Mouse (Mus musculus) heart, embryonic 12.5 days (tissue): ENCODE data around the gene Gpatch8. TPM values are rescaled to one million over a fixed set of nuclear protein-coding genes. Genes with fewer than 3 reads are reported as not detected.

Experiments
- ATAC-seq: fragments of 200-750 bp; cut with Nextera tagmentation; 2 replicates; pipeline ENCODE4 v1.8.0; 2017; ENCODE audit warnings: moderate TSS enrichment, moderate library complexity; ENCODE audit not compliant: insufficient number of reproducible peaks, low FRiP score
- H3K27ac ChIP-seq: fragments of 300-500 bp; sonication (generic); 2 replicates; pipeline ENCODE4 v1.5.1; 2016; ENCODE audit warnings: mild to moderate bottlenecking, moderate library complexity; ENCODE audit not compliant: poor library complexity, severe bottlenecking
- H3K27me3 ChIP-seq: fragments of 300-500 bp; sonication (generic); replicated peaks from 2 replicates; pipeline ENCODE4 v1.6.1; 2016; ENCODE audit warnings: mild to moderate bottlenecking, moderate library complexity
- H3K36me3 ChIP-seq: fragments of 300-500 bp; sonication (generic); 2 replicates; pipeline ENCODE4 v1.6.1; 2016; ENCODE audit warnings: mild to moderate bottlenecking, moderate library complexity
- H3K4me1 ChIP-seq: fragments of 300-500 bp; sonication (generic); replicated peaks from 2 replicates; pipeline ENCODE4 v1.6.1; 2016; ENCODE audit warnings: mild to moderate bottlenecking
- H3K4me2 ChIP-seq: fragments of 300-500 bp; sonication (generic); 2 replicates; pipeline ENCODE4 v1.6.1; 2016; ENCODE audit warnings: mild to moderate bottlenecking, moderate library complexity
- H3K4me3 ChIP-seq: fragments of 300-500 bp; sonication (generic); 2 replicates; pipeline ENCODE4 v1.5.1; 2016; ENCODE audit warnings: mild to moderate bottlenecking
- H3K9ac ChIP-seq: fragments of 300-500 bp; sonication (generic); 2 replicates; pipeline ENCODE4 v1.6.1; 2016; ENCODE audit warnings: mild to moderate bottlenecking, moderate library complexity
- H3K9me3 ChIP-seq: fragments of 300-500 bp; sonication (generic); replicated peaks from 2 replicates; pipeline ENCODE4 v1.6.1; 2016; ENCODE audit warnings: mild to moderate bottlenecking, moderate library complexity
- WGBS: fragments of 180-500 bp; shearing (Covaris S2); methylation state at CpG from one replicate; pipeline ENCODE4 v1.1.7; 2016; 5-methylcytosine and 5-hydroxymethylcytosine counted together
- polyA plus RNA-seq: library from polyadenylated mRNA; unstranded; fragments of >200 nt; fragmentation: Nextera tagmentation; extraction: Ambion mirVana; gene quantifications from 2 replicates; pipeline ENCODE4 v1.2.1, GENCODE M21; 2016

Gene Gpatch8
- polyA plus RNA-seq, 1 experiment from 2014 or later, result 38.9 TPM

DNA sequence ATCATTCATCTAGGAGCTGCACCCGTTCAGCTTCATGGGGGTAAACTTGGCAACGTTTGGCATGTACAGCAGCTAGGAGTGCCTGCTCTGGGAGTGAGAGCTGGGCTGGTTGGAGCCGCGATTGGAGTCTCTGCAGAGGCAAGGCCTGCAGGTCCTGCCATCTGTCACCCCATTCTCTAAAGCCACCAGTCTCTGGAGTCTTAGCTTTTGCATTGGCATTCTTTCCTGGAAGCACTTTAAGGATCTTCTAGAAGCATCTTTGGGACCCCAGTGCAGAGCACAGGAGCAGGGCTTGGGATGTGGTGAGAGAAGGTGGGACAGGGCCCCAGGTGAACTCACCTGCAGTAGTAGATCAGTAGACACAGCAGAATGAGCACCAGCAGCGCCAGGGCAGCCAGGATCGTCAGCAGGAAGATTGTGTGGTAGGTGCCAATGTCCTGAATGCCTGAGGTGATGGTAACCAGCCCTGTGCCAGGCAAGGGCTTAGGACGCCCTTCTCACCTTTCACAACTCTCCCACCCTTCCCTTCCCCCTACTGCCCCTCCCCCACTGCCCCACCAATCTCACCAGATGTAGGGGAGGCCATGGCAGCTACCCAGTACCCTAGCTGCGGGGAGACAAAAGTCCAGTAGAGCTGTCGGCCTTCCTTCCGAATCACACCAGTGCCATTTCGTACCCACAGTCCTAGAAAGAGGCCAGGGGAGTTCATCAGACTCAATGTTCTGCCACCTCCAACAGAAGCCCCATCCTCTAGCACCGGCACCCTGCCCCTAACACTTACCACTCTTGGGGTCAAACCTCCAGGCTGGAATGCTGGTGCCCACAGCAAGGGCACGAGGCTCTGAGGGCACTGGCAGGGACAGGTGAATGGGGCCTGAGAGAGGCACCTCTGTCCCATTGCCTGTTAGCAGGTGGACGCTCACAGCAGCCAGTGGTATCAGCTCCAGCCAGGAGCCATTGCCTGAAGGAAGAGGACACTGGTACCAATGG lies 116.8 kb downstream of the Gpatch8 start:
- no peak for ATAC-seq
- Histone ChIP-seq H3K36me3 (peaks cover 71% of the 10 kb centered on the region), H3K27me3 (peaks cover 8% of the 10 kb centered on the region; the same call in 1 of the 2 replicates), H3K4me1 (peaks cover 24% of the 10 kb centered on the region), H3K9ac (no peak overlapping the region), H3K4me3 (no peak overlapping the region), H3K4me2 (peak overlapping the region; percentile 93), H3K9me3 (no peaks in the 10 kb centered on the region), H3K27ac (no peak overlapping the region)
- 73% methylated on average over 14 of the region's 14 CpGs for WGBS

DNA sequence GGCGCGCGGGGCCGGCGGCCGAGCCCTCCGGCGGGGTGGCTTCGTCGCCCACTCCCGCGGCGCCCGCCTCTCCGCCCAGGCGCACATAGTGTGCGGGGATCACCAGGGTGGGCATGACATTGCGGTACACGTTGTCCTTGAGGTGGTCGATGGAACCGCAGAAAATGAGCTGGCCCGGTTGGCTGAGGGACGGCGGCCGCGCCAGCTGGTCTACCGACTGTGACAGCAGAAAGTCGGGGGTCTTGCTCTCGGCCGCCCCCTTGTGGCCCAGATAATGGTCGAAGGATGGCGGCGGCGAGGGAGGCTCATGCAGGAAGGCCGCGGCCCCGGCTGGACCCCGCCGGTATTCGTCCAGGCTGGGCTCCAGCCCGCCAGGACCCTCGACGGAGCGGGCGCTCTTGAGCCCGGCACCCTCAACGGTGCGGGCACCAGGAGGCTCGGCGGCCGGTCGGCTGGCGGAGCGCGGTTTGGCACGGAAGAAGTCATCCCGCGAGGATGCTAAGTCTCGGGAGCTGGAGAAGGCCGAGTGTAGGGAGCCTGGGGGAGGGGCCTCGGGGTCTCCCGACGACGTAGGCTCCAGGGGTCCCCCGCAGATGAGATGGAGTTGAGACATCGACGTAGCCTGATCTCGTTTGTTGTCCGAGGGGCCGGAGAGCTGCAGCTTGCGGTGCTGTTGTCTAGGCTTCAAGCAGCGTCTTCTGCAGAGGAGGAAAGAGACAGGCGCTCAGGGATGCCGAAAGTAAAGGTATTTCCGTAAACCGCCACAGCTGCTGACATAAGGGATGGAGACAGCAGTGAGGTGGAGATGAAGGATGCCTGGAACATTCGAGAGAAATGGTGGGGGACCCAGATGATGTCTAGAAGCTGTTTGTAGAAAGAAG lies 117.7 kb downstream of the Gpatch8 start:
- WGBS, result 10% methylated on average over 70 of the region's 77 CpGs

DNA sequence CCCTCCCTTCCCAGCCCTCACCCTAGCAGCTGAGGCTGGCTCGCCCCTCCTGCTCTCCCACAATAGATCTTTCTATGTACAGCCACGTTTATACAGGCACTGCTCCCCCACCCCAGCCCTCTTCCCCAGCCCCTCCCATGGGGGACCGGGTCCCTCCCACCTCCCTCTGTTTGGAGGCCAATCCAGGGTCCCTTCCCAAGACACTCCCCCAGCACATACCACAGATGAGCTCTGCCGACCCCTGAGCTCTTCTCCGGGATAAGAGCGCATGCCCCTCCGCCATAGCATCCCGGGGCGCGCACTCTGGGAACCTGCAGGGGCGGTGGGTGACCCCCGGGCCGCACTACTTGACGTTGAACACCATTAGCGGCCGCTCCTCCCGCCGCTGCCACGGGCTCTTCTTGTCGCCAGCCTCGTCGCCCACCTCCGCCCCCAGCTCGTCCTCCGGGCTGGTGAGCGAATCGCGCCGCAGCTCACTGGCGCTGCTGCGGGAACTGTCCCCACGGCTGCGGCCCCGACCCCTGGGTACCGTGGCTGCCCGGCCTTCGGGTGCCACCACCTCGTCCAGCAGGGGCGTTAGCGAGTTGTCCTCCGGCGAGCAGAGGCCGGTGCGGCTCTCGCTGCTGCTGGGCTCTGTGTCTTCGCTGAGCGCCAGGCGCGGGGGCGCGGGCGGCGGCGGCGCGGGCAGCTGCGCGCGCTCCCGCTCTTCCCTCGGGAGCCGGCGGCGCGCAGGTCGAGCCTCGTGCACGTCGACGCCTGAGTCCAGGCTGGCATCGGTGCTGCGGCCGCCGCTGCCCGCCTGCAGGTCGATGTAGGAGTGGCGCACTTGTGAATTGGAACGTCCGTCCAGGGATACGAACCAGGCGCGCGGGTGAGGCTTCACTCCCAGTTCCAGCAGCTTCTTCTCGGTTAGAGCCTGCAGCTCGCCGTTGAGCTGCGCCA lies 118.8 kb downstream of the Gpatch8 start:
- Histone ChIP-seq H3K4me2 (peak overlapping the region; percentile 93), H3K9ac (peak overlapping the region; percentile 71), H3K27ac (peak overlapping the region; percentile 14), H3K4me3 (peak overlapping the region; percentile 54), H3K4me1 (peaks cover 20% of the 10 kb centered on the region), H3K27me3 (peaks cover 8% of the 10 kb centered on the region; the same call in 1 of the 2 replicates), H3K36me3 (peaks cover 72% of the 10 kb centered on the region), H3K9me3 (no peaks in the 10 kb centered on the region)
- 9% methylated on average over 87 of the region's 87 CpGs for WGBS
- 0 out of 2 replicates have a peak, but pooled peaks have one; percentile 22 for ATAC-seq

More for the DNA sequence above, 117.7 kb downstream of the Gpatch8 start:
- H3K9me3 ChIP-seq, result no peaks in the 10 kb centered on the region
- H3K9ac ChIP-seq, result peak overlapping the region; percentile 71
- peak overlapping the region; percentile 93 for H3K4me2 ChIP-seq
- H3K27ac ChIP-seq, result 0 out of 2 replicates have a peak overlapping the region, but pooled peaks have one; percentile 14
- H3K36me3 ChIP-seq, result peaks cover 72% of the 10 kb centered on the region
- peaks cover 15% of the 10 kb centered on the region for H3K4me1 ChIP-seq
- peak; percentile 23 for ATAC-seq
- H3K4me3 ChIP-seq, result peak overlapping the region; percentile 54
- H3K27me3 ChIP-seq, result peaks cover 8% of the 10 kb centered on the region; the same call in 1 of the 2 replicates

DNA sequence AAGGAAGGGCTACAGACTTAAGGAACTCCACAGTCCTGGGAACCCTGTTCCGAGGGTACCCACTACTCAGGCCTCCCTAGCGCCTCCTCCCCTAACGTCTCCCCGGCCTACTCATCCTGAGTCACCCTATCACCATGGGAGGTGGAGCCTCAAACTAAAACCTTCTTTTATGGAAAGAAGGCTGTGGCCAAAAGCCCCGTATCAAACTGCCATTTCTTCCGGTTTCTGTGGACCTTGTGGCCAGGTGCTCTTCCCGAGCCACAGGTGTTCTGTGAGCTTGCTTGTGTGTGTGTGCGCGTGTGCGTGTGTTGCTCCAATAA lies 119.8 kb downstream of the Gpatch8 start:
- Histone ChIP-seq H3K9ac (no peak overlapping the region), H3K27ac (no peak overlapping the region), H3K27me3 (peaks cover 8% of the 10 kb centered on the region; the same call in 1 of the 2 replicates), H3K4me2 (no peak overlapping the region), H3K4me3 (no peak overlapping the region), H3K36me3 (peaks cover 64% of the 10 kb centered on the region), H3K4me1 (peaks cover 27% of the 10 kb centered on the region), H3K9me3 (no peaks in the 10 kb centered on the region)
- ATAC-seq, result no peak
- 82% methylated on average over 10 of the region's 10 CpGs for WGBS

DNA sequence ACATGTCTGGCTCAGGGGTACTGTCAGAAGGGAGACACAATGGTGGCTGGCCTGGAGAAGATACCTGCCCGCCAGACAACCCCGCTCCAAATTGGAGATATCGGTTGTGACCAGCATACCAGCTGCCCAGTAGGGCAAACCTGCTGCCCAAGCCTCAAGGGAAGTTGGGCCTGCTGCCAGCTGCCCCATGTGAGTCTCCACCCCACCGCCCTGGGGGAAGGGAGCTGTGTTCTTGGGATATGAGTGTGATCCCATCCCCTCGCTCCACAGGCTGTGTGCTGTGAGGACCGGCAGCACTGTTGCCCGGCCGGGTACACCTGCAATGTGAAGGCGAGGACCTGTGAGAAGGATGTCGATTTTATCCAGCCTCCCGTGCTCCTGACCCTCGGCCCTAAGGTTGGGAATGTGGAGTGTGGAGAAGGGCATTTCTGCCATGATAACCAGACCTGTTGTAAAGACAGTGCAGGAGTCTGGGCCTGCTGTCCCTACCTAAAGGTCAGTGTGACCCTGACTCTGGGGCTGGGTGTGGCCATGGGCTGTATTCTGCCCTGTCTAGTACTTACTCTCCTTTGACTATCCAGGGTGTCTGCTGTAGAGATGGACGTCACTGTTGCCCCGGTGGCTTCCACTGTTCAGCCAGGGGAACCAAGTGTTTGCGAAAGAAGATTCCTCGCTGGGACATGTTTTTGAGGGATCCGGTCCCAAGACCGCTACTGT lies 120.3 kb downstream of the Gpatch8 start:
- H3K27me3 ChIP-seq, result peaks cover 8% of the 10 kb centered on the region; the same call in 1 of the 2 replicates
- H3K4me1 ChIP-seq, result peaks cover 31% of the 10 kb centered on the region
- H3K9me3 ChIP-seq, result no peaks in the 10 kb centered on the region
- H3K4me3 ChIP-seq, result no peak overlapping the region
- H3K27ac ChIP-seq, result no peak overlapping the region
- H3K36me3 ChIP-seq, result peaks cover 59% of the 10 kb centered on the region
- WGBS, result 88% methylated on average over 18 of the region's 18 CpGs
- H3K4me2 ChIP-seq, result no peak overlapping the region
- ATAC-seq, result no peak
- no peak overlapping the region for H3K9ac ChIP-seq

DNA sequence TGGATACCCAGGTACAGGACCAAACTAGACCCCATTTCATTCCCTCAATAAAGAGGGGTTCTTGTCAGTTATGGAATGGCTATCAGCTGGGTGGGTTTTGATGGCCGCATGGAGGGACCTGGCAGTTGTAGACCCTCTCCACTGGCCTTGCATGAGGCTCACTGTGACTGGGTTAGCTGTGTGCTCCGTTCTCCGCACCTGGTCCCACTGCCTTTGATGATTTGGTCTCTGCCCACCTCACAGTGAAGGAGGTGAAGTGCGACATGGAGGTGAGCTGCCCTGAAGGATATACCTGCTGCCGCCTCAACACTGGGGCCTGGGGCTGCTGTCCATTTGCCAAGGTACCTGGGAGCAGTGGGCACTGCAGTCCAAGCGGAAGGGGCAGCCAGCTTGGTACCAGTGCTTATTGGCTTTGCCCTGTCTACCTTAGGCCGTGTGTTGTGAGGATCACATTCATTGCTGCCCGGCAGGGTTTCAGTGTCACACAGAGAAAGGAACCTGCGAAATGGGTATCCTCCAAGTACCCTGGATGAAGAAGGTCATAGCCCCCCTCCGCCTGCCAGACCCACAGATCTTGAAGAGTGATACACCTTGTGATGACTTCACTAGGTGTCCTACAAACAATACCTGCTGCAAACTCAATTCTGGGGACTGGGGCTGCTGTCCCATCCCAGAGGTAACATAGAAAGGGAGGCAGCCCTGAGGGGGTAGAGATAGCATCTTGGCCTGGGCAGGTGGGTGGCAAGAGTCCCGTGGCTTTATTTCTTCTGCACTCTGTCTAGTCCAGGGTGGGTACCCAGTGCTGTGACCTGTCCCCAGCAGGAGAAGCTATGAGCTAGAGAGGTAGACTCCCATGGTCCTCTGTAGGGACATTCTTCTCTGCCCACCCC lies 121.1 kb downstream of the Gpatch8 start:
- no peak for ATAC-seq
- no peak overlapping the region for H3K4me2 ChIP-seq
- no peak overlapping the region for H3K4me3 ChIP-seq
- peaks cover 50% of the 10 kb centered on the region for H3K36me3 ChIP-seq
- 85% methylated on average over 11 of the region's 11 CpGs for WGBS
- peaks cover 31% of the 10 kb centered on the region for H3K4me1 ChIP-seq
- H3K27ac ChIP-seq, result no peak overlapping the region
- H3K27me3 ChIP-seq, result peaks cover 8% of the 10 kb centered on the region; the same call in 1 of the 2 replicates
- H3K9ac ChIP-seq, result no peak overlapping the region
- H3K9me3 ChIP-seq, result no peaks in the 10 kb centered on the region

DNA sequence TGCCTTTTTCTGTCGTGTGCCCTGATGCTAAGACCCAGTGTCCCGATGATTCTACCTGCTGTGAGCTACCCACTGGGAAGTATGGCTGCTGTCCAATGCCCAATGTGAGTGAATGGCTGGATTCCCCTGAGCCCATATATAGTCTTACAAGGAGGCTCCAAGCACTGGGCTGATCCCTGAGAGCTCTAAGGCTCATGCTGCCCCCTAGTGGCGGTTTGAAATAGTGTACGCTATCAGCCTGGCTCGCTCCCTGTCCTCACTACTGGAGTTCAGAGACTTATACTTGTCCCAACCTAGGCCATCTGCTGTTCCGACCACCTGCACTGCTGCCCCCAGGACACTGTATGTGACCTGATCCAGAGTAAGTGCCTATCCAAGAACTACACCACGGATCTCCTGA lies 121.8 kb downstream of the Gpatch8 start:
- Histone ChIP-seq H3K27me3 (peaks cover 3% of the 10 kb centered on the region; the same call in 1 of the 2 replicates), H3K9ac (no peak overlapping the region), H3K9me3 (no peaks in the 10 kb centered on the region), H3K4me1 (peaks cover 36% of the 10 kb centered on the region), H3K36me3 (peaks cover 44% of the 10 kb centered on the region), H3K4me2 (no peak overlapping the region), H3K27ac (no peak overlapping the region), H3K4me3 (no peak overlapping the region)
- ATAC-seq, result no peak
- 13% methylated on average over 7 of the region's 7 CpGs for WGBS

DNA sequence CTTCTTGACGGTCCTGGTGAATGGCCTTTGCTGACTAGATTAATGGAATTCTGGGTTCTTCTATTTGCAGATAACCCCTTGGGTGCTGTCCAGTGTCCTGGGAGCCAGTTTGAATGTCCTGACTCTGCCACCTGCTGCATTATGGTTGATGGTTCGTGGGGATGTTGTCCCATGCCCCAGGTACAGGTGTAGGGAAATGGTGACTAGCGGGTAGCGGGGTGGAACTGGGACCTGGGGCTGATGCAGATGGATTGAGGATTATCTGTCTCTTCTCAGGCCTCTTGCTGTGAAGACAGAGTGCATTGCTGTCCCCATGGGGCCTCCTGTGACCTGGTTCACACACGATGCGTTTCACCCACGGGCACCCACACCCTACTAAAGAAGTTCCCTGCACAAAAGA lies 122.3 kb downstream of the Gpatch8 start:
- H3K36me3 ChIP-seq, result peaks cover 38% of the 10 kb centered on the region

DNA sequence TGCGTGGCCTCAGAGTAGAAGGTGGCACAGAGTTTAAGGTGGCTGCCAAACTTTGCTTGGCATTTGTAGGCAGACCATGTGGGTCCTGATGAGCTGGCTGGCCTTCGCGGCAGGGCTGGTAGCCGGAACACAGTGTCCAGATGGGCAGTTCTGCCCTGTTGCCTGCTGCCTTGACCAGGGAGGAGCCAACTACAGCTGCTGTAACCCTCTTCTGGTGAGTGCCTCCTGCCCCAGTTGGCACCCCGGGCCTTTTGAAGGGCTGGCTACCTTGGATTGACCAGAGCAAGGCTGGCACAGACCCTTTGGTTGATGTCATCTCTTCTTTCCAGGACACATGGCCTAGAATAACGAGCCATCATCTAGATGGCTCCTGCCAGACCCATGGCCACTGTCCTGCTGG lies 123.3 kb downstream of the Gpatch8 start:
- Histone ChIP-seq H3K36me3 (peaks cover 34% of the 10 kb centered on the region), H3K27me3 (no peaks in the 10 kb centered on the region), H3K4me3 (no peak overlapping the region), H3K4me2 (no peak overlapping the region), H3K27ac (no peak overlapping the region), H3K9me3 (no peaks in the 10 kb centered on the region), H3K9ac (no peak overlapping the region), H3K4me1 (peaks cover 36% of the 10 kb centered on the region)
- whole genome bisulfite sequencing, result 85% methylated on average over 6 of the region's 6 CpGs
- ATAC-seq, result no peak

More for the DNA sequence above, 122.3 kb downstream of the Gpatch8 start:
- H3K27ac ChIP-seq, result no peak overlapping the region
- 85% methylated on average over 7 of the region's 7 CpGs for WGBS
- no peaks in the 10 kb centered on the region for H3K9me3 ChIP-seq
- H3K9ac ChIP-seq, result no peak overlapping the region
- peaks cover 39% of the 10 kb centered on the region for H3K4me1 ChIP-seq
- H3K27me3 ChIP-seq, result no peaks in the 10 kb centered on the region
- no peak overlapping the region for H3K4me3 ChIP-seq
- no peak overlapping the region for H3K4me2 ChIP-seq
- ATAC-seq, result no peak
